Mouse (Mus musculus): Measurements from ENCODE around the gene Gk5.
A peak's percentile ranks its signal among the peaks of the same experiment; 100 is the strongest.
"Not testable (repeated sequence)": the region's sequence is repeated elsewhere in the genome, so short reads cannot be mapped to it uniquely, and the experiment has no call there.

Gk5 gene

DNA sequence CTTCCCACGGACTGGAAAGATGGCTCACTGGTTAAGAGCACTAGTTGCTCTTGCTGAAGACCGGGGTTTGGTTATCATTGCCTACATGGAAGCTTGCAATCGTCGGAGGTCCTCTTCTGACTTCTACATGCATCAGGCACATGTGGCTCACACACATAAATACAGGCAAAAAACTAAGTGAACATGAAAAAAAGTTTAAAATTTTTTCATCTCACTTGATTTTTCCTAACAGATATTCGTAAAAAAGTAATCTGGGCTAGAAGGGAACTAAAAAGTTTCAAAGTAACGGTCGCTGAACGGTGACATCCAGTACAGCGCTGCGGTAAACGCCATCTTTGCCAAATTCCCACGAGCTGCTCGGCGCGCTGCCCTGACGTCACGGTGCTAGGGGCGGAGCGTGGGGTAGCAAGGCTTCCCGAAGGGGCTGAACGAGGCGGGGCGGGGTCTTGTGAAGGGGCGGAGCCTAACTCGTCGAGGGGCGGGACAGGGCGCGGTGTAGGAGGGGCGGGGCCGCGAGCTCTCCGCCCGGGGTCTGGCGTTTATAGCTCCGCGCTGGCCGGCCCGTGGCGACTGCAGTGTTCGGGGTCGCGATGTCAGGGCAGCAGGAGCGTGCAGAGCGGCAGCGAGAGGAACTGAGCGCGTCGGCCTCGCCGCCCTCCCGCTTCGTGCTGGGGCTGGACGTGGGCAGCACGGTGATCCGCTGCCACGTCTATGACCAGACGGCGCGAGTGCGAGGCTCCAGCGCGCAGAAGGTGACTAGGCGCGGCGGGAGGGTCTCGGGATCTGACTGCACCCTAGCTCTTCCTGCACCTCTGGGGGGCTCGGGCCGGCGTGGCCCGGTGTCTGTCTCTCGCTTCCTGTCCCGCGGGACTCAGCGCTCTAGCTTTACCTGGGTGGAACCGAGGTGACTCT lies at the start of gene Gk5:
TSS of gene Gk5 (plus strand) at position 502 of the 912 bp plus-strand sequence.
- peak; percentile 78 for DNase-seq

DNA sequence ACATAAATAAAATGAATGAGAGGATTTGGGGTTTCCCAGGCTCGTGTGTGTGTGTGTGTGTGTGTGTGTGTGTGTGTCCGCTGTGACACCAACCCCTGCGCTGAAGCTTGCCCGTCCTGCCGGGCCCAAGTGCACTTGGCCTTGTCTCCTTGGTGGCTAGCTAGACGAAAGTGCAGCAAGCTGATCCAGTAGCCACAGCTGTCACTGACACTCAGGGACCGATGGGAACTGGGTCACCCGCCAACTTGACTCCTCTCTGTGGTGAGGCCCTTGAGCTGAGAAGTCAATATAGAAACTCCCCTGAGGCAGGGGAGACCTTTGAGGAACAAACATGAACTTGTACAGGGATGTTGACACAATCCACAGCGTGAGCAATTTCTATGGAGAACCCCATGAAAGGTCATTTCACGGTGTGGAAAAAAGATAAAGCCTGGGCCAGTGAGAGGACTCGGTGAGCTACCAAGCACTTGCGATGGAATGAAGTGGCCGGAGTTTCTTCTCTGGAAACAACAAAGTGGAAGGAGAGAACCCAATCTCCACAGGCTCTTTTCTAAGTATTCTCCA lies 40.3 kb upstream of the Gk5 start:
- DNase-seq: no peak

DNA sequence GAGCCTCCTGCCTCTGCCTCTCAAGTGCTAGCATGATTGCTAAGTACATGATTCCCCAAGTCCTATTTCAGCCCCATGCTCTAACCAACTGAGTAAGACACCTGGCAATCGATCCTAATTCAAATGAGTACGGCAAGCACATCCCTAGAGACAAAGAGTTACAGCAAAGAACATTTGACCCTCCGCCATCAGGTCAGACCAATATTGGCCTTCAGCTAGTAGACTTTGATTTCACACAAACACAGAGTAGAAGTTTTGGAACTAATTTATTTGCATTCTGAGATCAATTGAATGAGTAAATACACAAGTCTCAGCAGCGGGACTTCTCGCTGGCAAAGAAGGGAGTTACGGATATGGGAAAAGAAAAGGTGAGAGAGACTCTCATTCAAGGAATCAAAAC lies 33.9 kb upstream of the Gk5 start:
- DNase-seq: no peak

DNA sequence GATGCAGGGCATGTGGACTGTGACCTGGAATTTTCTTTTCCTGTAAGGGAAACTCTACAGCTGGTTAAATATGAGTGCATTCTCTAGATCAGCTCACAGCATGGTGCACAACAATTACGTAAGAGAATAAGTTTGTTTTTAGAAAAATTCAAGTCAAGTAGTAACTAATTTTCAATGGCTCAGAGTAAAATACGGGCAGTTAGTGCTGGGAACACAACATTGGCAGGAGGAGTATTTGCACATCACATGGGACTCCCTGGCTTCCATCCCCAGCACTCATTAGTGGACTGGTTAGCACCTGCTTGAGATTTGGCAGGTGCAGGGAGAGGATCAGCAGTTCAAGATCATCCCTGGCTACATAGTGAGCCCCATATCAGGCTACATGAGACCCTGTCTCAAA lies 31.5 kb upstream of the Gk5 start:
- DNase-seq: no peak

DNA sequence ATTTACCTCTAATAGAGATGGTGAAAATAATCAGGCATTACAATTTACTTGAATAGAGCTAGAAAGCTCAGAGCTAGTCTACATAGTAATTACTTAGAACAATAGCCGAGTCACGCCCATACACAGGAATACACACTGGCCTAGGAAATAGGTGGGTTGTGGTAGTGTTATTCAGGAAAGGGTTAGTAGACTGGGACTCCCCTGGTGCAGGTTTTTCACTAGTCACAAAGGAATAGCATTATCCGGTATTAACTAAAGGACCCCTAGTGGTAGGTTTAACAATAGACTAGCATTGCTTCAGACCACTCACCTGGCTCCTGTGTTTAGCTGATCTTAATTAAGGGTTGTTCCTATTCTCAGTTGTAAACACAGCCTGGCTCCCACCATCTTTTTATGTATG lies 30.7 kb upstream of the Gk5 start:
- DNase-seq: not testable (repeated sequence)

DNA sequence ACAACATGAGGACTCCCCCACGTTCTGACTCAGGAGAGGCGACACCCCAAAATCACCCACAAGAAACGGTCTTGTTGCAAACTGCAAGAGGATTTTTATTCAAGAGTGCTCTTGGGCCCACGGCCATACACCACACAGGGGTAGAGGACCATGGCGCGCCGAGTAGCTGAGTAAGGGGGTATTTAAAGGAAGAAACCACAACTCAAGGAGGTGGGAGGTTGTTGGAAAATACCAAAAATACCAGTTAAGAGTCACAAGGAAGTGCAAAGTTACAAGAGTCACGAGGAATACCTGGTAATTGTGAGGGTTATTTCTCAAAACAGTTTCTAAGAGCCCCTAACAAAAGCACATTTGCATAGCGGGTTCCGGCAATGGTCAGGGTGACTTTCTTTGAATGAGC lies 26.5 kb upstream of the Gk5 start:
- DNase-seq: not testable (repeated sequence)

DNA sequence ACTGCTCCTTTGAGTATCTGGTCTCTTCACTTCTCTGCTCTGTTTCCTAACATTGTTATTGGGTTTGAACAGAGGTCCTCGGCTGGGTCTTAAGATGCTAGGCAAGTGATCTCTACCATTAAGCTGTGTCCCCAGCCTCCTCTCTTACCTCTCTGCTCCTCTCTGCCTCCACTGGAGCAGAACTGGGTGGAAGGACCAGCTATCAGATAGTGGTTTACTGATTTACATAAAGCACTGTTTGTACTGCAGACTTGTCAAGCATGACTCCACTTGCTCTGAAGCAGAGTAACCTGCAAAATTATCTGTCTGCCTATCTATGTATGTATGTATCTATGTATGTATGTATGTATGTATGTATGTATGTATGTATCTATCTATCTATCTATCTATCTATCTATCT lies 25.9 kb upstream of the Gk5 start:
- DNase-seq: no peak

DNA sequence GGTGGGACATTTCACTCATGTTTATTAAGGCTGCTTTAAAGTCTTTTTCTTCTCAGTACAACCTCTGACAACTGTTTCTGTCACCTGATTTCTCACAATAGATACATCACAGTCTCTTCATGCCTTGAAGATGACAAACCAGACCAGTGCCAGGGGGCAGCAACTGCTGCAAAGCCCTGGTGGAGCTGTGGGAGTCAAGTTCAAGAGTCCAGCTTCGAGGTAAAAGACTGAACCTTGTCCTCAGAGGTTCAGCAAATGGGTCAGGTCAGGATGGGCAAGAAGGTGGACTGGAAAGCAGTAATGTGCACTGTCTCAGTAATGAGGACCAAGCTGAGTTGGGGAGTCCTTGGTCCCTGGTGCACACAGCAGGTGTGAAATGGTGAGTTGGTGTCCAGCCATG lies 24.8 kb upstream of the Gk5 start:
- DNase-seq: no peak

DNA sequence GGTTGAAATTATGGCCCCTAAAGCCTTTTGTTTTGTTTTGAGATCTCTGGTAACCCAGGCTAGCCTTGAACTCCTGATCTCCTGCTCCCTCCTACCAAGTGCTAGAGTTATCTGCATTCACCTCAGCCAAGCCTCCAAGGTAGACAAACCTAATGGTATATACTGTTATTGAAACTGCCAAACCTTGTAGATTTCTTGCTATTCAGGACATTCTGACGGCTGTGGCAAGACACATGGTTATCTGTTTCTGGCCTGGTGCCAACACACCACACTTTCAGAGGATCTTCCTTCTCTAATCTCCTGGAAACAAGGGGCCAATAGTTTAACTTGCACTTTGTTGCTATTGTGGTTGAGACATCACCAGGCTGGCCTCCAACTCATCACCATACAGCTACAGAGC lies 24.0 kb upstream of the Gk5 start:
- DNase-seq: no peak

DNA sequence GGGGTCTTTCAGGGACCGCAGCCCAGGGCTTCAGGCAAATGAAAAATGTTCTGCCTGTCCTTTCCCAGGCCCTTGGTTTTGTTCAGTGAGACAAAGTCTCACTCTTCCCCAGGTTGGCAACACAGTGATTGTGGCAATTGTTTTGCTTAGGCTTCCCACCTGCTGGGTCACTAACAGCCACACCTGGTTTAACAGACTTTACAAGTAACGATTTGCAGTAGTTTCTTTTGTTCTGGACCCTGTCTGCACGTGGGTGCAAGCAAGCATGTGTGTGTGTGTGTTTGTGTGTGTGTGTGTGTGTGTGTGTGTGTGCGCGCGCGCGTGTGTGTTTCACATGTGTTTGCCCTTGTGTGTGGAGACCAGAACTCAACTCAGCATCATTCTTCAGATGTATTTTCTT lies 16.3 kb upstream of the Gk5 start:
- no peak for DNase-seq

DNA sequence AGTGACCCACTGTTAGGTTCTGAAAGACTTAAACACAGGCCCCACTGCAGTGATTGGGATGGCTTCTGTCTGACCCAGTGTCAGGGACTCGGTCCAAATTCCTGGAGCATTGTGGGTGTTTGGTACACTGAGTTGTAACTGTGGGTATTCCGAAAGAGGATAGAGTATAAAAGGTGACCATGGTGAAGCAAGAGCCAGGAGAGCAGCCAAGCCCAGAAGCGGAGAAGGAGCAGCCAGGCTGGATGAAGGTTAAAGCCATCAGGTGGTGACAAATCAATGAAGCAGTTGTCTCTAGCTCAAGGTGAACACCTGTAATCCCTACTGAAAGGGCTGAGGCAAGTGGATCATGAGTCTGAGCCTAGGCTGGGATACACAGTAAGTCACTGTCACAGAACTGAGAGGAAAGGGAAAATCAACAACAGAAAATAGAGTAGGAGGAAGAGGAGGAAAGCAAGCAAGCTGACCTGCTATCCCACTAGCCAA lies 6.2 kb upstream of the Gk5 start:
- DNase-seq: no peak

DNA sequence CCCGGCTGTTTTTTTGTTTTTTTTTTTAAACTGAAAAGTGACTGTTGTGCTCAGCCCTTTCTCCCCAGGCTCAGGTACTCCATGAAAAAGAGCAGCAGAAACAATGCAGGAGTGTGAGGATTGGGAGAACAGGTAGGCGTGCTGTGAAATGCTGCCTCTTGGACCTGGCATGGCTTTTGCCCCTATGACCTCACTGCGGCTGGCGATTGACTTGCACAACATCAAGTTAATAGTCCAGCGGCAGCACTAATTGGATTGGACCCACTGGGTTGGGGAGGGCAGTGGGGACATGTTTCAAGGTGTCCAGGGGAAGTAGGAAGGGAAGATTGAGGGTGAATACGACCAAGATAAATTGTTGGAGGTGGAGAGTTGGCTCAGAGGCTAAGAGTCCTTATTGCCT lies 2.4 kb upstream of the Gk5 start:
- no peak for DNase-seq

DNA sequence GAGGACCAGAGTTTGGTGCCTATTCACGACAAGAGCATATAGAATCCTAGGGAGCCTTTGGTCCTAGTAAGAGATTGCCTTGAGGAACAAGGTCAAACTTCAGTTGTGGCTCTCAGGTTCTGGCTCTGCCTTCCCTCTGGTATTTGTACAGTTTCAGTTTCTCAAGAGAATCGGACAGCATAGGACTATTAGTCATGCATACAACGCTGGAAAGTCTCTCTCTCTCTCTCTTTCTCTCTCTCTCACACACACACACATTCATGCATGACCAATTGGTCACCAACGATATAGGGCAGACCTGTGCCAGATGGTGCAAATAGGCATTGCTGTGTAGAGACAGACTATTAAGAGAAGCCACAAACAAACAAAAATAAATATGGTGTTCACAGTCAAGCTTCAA lies 946 bp upstream of the Gk5 start:
- DNase-seq: no peak

DNA sequence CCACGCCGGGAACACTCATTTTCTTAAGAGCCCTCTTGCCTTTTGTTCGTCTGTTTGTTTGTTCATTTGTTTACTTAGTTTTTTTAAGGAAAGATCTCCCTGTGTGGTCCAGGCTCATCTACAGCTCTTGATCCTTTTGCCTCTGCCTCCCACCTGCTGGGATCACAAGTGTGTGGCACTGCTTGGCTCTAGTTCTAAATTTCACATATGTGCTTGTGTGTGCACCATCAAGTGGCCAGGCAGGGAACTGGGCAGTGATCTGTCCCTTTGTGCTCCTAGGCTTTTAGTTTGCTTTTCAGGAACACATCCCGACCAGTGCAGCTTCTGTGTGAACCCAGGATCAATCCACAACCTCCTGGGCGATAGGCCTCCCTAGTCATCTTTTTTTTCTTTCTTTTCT lies 8.8 kb downstream of the Gk5 start:
- DNase-seq: no peak

DNA sequence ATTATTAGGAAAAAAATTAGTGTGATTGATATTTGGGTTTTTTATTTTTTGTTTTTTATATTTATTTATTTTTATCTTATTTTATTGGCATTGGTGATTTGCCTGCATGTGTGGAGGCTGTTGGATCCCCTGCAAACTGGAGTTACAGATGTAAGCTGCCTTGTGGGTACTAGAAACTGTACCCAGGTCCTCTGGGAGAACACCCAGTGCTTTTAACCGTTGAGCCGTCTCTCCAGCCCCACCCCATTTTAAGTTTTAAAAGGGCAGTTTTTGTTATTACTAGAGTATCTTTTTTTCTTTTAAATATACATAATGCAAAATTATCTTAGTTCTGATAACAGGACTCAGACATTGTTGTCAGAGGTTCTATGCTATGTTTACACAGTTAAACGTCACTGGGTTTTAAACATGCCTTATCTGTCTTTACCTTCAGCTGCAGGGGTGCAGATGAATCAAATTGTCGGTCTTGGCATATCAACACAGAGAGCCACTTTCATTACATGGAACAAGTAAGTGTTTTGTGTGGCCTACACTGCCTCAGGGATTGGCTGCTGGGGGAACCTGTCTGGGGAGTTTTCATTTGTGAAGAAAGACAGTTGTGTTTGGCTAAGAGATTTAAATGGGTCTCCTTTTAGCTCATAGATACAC lies 13.9 kb downstream of the Gk5 start:
- no peak for DNase-seq

DNA sequence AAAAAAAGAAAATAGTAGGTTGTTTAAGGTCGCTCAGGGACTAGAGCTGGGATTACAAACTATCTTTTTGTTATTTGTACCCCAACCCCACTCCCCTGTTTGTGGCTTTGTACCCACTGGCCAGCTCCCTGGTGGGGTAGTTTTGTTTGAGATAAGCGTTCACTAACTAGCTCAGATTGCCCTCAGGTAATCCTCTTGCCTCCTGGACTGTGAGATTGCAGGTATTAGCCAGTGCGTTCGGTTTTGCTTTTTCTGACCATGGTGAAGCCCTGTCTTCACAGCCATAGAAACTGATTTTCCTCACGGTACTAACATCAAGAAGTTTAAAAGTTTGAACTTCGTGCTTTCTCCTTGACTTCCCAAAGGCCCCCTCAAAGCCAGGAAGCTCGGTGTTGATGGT lies 15.3 kb downstream of the Gk5 start:
- no peak for DNase-seq

DNA sequence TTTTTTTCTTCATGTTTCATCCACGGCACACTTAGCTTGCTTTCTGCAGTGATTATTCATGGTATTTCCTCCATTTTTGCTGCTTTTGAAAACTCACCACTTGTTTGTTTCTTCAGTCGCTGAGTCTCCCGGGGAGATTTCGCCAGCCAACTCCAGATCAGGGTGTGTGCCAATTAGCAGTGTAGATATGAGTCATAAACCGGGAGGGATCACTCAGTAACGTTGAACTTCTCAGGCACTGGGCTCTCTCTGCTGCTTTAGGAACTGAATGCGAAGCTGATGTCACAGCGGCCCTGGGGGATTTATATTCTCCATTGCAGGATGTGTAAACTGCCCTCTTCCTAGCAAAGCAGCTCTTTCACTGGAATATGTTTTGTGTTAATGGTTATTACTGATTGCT lies 15.8 kb downstream of the Gk5 start:
- no peak for DNase-seq

DNA sequence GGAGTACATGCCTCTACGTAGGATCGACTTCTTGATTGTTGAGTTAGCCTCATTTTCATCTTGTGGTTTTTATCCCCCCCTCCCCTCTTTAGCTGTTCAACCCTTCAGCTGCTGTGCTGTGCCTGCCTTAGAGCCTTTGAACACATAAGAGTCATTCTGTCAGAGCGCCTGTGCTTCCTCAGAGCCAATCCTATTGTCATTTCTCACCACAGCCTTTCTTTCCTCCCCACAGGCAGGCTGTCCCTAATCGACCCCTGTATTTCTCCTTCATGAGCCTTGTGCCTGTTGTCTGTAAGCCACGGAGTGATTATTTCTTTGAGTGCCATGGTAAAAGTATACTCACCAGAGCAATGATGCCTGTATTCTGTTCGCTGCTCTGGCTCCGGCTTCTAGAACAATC lies 16.3 kb downstream of the Gk5 start:
- DNase-seq: no peak

DNA sequence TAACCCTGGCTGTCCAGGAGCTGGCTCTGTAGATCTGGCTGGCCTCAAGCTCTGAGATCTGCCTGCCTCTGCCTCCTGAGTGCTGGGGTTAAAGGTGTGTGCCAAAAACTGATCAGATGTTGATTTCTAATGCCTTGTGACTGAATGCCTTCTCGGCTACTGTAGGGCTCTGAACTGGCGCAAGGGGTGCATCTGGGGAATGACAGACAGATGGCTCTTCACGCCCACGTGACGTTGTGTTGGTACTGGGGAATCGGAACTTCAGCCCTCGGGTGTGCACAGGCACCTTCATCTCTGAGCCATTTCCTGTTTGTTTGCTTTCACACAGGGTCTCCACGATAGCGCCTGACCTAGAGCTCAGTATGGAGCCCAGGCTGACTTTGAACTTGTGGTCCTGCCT lies 19.8 kb downstream of the Gk5 start:
- no peak for DNase-seq

DNA sequence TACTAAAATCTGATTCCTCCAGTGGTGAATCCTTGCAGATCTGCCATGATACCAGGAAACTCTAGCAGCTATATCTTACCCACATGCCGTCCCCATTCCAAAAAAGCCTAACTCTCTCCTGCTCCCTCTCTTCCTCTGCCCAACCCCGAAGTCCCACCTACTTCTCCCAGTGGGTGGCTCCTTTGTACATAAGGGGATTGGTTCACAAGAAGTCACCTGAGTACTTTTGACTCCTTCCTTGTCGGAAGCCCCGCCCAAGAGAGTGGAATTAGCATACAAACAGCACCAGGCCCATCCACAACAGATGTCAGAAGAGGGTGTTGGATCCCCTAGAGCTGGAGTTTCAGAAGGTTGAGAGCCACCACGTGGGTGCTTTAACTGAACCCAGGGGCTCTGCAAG lies 20.7 kb downstream of the Gk5 start:
- DNase-seq: no peak

DNA sequence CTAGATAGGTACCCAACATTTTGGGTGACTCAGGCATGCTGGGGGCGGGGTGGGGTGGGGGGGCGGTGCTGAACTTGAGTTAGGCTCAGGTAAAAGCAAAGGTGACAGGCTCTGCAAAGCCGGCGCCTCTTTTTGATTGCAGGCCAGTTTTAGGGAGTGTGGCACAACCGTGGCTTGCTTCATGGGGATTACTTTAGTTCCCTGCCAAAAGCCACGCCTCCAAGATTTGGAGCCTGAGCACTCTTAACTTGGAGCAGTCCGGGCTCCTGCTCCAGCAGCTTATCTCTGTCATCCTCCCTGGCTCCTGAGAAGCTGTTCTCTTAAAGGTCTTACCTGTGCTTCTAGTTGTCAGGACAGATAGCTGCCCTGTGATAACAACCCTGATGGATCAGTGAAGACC lies 21.8 kb downstream of the Gk5 start:
- no peak for DNase-seq

DNA sequence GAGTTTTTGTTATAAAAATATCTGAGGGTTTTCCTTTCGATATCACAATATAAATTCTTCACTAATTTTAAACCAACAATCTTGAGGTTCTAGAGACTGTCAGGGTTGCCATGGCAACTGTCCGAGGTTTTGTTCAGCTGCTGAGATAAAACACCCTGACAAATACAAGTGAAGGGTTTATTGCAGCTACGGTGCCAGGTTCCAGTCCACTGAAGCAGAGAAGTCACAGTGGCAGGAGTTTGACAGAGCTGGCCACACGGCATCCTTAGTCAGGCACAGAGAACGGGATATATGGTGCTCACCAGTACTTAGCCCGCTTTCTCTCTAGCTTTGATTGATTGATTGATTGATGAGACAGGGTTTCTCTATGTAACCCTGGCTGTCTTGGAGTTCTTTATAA lies 23.3 kb downstream of the Gk5 start:
- DNase-seq: no peak

DNA sequence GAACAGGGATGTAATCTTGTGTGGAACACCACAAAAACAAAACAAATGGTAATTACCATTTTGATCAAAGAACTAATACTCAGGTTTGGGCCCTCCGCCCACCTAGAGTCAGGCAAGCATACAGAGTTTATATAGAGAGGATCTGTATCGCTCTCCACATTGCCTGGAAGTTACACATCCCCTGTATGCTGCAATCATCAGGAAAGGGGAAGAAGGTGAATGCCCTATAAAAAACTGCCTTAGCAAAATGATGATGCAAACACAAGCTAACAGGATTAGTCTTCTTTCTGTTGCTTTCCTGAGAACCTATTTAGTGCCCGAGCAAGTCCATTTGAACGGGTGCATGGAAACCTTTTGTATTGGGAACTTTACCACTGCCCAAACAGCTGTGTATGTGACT lies 24.5 kb downstream of the Gk5 start:
- DNase-seq: no peak

DNA sequence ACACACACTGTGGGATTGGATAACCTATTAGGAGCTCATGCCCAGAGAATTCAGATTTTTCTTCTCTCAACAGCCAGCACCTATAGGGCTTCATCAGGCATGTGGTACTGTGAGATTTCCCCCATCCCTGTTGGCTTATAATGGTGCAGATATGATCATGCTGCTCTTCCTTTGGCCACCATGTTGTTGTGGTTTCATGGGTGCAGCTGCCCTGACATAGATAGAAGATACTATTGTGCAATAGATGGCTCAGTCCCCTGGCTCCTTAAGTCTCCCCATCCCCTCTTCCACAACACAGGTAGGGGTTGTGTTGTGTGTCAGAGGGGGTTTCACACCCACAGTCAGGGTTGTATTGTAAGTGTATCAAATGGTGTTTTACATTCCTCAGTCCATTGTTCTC lies 25.7 kb downstream of the Gk5 start:
- DNase-seq: no peak

Measured in cerebellum, adult 8-10 months (tissue).